Mouse (Mus musculus): Measurements from ENCODE around the gene Bhlhe41.
A peak's percentile ranks its signal among the peaks of the same experiment; 100 is the strongest.

Bhlhe41 gene

GRCm38 (mm10) chr6:145870991-145871390, 5.6 kb upstream of the Bhlhe41 start:
- no peak for DNase-seq (ENCODE audit: low spot score)

DNA sequence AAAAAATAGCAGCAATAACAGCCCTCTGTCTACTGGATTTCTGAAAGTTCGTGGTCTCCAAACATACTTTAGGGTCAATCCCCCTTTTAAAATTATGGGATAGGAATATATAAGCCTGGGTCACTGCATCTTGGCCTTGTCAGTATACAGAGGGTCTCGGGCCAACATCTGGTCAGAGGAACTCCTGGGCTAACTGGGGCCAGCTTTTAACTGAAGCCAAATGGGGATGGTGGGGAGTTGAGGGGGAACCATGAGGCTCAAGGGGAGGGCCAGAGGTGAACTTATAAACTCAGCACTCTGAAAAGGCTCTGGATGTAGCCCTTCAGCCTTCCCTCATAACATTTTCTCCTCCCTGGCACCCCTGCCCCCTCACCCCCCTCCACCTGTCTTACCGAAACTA, 1.8 kb upstream of the Bhlhe41 start:
- no peak for DNase-seq (ENCODE audit: low spot score)

DNA sequence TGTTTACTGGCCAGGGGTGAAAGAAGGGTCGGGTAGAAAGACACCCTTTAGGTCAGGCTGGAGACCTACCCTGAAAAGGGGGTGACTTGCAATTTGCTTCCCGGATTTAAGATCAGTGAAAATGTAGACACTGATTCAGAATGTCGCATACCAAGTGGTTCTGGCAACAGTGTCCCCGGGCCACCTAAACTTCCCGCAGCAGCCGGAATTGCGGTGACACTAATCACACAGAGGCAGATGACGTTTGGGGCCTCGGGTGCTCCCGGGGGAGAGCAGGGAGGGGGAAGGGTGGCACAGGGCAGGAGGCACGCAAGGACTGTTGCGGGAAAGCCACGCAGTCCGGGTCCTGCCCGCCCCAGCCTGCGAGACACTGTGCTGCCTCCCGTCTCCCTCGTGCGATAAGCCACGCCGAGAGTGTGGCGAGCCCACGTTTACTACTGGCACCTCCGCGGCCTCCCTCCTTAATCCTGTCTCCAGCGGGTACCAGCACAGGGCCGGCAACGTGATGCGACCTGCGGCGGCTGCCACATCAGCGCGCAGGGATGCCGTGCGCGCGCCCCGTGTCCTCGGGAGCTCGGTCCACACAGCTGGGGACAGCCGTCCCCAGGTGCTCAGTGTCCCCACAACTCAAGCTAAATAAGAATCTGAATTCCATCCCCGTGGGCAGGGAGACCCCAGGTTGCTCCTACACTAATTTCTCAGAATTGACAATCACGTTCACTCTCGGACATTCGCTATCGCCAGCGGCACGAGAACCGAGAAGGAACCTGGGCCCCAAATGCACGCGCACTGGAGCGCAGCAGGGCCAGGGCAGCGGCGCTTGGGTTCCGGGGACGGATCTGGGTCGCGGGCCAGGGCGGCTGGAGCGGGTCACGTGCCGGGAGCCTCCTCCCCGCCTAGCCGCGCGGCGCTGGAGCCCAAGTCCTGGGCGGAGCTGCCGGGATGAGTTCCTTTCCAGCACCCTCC, 811 bp upstream of the Bhlhe41 start:
- DNase-seq (ENCODE audit: low spot score), result peak; percentile 90

GRCm38 (mm10) chr6:145864171-145864570, 1.2 kb downstream of the Bhlhe41 start:
- no peak for DNase-seq (ENCODE audit: low spot score)

- DNase-seq (ENCODE audit: low spot score), result peak; percentile 72
Observed at GRCm38 (mm10) chr6:145863065-145863971, 2.0 kb downstream of the Bhlhe41 start.

- no peak for DNase-seq (ENCODE audit: low spot score)
Observed at GRCm38 (mm10) chr6:145862739-145863064, 2.7 kb downstream of the Bhlhe41 start.

- no peak for DNase-seq (ENCODE audit: low spot score)
Observed at GRCm38 (mm10) chr6:145862321-145862720, 3.0 kb downstream of the Bhlhe41 start.

- no peak for DNase-seq (ENCODE audit: low spot score)
Observed at GRCm38 (mm10) chr6:145861462-145862227, 3.7 kb downstream of the Bhlhe41 start.

- DNase-seq (ENCODE audit: low spot score), result no peak
Observed at GRCm38 (mm10) chr6:145860350-145860749, 5.0 kb downstream of the Bhlhe41 start.

- DNase-seq (ENCODE audit: low spot score), result no peak
Observed at GRCm38 (mm10) chr6:145858414-145858813, 6.9 kb downstream of the Bhlhe41 start.

DNA sequence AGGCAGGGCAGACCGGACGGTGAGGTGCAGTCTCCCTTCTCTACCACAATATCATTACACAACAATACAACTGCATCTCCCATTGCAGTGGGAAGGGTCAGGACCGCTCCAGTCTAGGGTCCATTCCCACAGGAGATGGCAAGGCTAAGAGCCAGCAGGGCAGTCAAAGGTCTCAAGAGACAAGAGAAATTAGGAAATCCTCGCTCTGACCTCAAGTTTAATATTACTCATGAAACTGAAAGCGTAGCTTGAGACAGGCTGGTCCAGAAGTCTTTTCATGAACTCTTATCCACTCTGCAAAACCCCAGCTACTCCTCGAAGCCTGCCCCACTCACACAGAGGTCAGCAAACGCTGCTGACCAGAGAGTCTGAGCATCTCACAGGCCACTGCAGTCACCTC, 7.9 kb downstream of the Bhlhe41 start:
- no peak for DNase-seq (ENCODE audit: low spot score)

DNA sequence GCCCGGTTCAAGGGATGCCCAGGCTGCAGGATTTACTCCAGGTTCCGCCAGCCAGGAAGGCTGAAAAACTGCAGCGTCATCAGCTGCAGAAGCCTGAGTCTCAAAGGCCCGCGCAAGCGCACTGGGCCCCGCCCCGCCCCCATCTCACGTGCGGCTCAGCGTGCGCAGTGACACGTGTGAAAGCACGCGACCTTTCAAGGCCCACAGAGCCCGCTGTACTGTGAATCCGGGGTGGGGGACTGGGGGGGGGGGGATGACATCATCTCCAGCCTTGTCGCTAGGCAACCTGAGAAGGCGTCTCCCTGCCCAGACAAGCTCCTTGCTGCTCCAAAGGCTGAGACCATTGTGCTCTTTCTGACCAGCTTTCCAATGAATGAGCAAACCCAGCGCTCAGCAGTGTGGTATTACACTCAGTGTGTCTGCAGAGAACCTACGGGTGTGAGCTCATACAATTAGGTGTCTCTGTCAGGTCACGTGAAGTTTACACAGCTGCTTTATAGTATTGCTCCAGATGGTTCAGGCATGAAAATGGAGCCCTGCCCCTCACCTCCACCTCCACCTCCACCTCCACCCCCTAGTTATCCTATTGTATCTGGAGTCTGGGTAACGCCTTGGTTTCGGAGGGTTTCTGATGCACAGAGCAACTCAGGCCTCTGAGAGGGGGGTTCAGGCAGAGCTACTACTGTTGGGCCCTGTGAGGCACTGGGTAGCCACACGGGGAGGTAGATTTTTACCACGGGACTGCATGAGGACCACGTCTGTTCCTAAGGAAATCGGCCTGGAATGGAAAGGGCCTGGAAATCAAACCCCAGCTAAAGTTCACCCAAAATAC, 9.4 kb downstream of the Bhlhe41 start:
- DNase-seq (ENCODE audit: low spot score), result peak; percentile 98

- no peak for DNase-seq (ENCODE audit: low spot score)
Observed at GRCm38 (mm10) chr6:145854756-145855155, 10.6 kb downstream of the Bhlhe41 start.

GRCm38 (mm10) chr6:145853356-145854079, 11.8 kb downstream of the Bhlhe41 start:
- DNase-seq (ENCODE audit: low spot score), result no peak

- no peak for DNase-seq (ENCODE audit: low spot score)
Observed at GRCm38 (mm10) chr6:145852708-145853107, 12.7 kb downstream of the Bhlhe41 start.

DNA sequence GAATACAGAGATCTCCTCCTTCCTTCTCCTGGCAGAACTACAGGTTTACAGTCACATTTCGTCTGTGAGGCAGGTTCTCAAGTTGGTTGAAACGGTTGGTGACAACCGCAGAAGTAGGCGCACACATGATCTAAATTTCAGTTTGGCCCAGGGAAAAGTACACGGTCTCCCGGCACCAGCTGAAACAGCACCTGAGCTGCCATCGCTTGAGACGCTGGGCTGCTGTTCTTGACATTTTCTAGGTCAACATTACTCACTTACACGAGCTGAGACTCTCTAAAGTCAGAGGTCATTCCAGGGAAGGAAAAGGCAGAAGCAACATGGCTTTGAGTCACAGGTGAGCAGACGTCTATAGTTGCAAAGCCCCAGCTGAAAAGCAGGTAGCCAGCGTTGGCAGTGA, 13.4 kb downstream of the Bhlhe41 start:
- DNase-seq (ENCODE audit: low spot score), result no peak

- DNase-seq (ENCODE audit: low spot score), result peak; percentile 79
Observed at GRCm38 (mm10) chr6:145850789-145851188, 14.6 kb downstream of the Bhlhe41 start.

DNA sequence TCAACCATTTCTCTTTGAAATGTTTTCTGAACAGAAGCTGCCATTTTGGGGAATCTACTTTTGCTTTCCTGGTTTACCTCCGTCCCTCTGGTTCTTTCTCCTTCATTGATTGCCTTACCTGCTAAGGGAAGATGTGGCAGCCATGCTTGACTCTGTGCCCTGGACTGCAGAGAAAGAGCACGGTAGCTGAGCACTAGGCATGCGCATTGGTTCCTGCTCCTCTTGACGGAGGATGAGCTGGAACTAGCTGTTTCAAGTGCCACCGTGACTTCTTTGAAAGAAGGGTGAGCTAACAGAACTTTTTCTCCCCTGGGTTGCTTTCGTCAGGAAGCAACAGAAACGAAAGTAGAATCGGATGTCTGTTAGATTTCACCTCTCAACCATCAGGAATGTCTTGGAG, 17.7 kb downstream of the Bhlhe41 start:
- no peak for DNase-seq (ENCODE audit: low spot score)

- no peak for DNase-seq (ENCODE audit: low spot score)
Observed at GRCm38 (mm10) chr6:145846948-145847347, 18.4 kb downstream of the Bhlhe41 start.

GRCm38 (mm10) chr6:145846076-145846475, 19.3 kb downstream of the Bhlhe41 start:
- DNase-seq (ENCODE audit: low spot score), result no peak
